Mouse (Mus musculus) gonadal fat pad, adult 2 months (tissue): Measurements from ENCODE around the gene Ildr1. TPM values are rescaled to one million over a fixed set of nuclear protein-coding genes. Genes with fewer than 3 reads are reported as not detected.
A peak's percentile ranks its signal among the peaks of the same experiment; 100 is the strongest.

Source experiments
- DNase-seq: peaks from one replicate; pipeline ENCODE4 v3.0.0-alpha.2; 2012; ENCODE audit warnings: low read depth
- polyA plus RNA-seq: library from polyadenylated mRNA; depleted of rRNA; stranded (reverse); fragments of >200 nt; gene quantifications from 2 replicates; pipeline ENCODE4 v1.2.3, GENCODE M21; 2012; rRNA removed

Ildr1 gene
- 26.4 and 37.3 TPM in 2 replicates for polyA plus RNA-seq

GRCm38 (mm10) chr16:36693818-36694413, at the start of gene Ildr1:
Gene Ildr1 (plus strand): TSS chr16:36693978.
- no peak for DNase-seq

- no peak for DNase-seq
These were observed 48.7 kb upstream of the Ildr1 start for GRCm38 (mm10) chr16:36645124-36645523.

- DNase-seq: no peak
These were observed 44.5 kb upstream of the Ildr1 start for GRCm38 (mm10) chr16:36649304-36649703.

GRCm38 (mm10) chr16:36650511-36650910, 43.3 kb upstream of the Ildr1 start:
- no peak for DNase-seq

GRCm38 (mm10) chr16:36651174-36651766, 42.5 kb upstream of the Ildr1 start:
- no peak for DNase-seq

DNA sequence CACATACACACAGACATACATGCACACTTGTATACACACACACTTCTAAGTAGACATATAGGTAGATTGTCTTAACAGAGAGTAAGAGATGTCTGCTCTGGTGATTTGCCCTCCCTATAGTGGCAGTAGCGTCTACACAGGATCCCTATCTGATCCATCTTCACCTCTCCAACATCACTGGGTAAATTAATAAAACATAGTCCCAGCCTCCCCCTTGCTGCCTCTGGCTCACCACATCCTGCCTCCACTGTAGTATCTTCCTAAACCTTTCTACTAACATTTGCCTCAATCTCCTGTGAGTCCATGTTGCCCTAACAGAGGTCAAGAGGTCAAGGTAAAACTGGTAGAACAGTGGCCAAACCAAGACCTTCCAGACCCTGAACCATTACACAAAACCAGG, 38.6 kb upstream of the Ildr1 start:
- DNase-seq: no peak

- peak; percentile 20 for DNase-seq
These were observed 37.9 kb upstream of the Ildr1 start for GRCm38 (mm10) chr16:36655910-36656309.

DNA sequence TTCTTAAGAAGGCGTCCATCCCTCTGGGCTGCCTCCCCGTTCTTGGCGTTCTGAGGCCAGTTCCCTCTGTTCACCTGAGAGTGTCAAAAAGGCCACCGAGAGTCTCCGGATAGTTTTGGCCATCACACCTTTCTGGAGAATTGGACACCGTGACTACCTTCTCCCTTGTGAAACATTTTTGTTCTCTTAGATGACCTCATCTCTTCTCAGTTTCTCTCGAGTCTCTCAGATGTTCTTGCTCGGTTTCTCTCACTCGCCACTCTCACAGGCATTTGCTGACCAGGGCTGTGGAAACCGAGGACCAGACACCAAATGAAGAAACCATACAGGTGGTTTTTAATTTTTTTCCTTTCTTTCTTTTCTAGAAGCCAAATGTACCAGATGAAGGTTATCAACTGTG, 32.4 kb upstream of the Ildr1 start:
- DNase-seq: no peak

DNA sequence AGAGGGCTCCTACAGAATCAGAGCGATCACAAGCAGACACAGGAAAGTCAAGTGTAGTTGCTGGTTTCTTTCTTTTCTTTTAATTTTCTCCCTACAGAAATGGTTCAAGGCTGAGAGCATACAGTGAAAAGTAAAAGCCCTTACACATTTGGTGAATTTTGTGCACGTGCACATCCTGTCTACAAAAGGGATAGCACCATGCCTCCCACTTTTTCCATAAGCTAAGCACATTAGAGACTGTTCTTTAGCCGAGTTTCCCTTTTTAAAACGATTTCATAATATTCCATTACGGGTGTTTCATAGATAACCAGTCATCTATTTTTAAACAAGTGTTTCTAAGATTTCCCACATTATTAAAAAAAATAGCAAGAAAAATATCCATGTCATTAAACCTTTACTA, 30.3 kb upstream of the Ildr1 start:
- DNase-seq: no peak

GRCm38 (mm10) chr16:36665782-36666181, 28.0 kb upstream of the Ildr1 start, which contains the start of gene Cd86:
Gene Cd86 (minus strand): TSS chr16:36666081.
- DNase-seq: no peak

DNA sequence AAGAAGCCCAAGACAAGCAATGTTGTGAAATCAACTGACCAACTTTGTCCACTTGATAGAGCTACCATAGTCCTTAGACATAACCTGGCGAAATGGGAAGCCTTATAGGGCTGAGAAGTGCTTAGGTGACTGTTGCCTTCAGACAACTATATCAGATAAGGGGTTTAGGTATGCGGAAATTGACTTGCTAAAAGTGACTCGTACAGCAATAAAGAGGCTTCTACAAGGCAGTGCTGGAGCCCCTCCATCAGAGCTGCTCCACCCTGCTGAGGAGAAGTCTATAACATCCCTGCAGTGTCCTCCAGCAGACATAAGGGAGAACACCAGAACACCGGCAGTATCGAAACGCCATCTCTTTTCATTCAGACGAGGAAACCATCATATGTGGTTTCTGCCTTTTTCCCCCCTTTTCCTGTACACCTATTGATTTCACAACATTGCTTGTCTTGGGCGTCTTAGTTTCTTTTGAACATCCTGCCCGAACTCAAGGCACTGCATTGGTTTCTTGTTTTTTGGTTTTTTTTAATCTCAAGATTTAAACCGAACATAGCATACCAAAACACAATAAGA, 27.2 kb upstream of the Ildr1 start:
- DNase-seq: no peak

- no peak for DNase-seq
These were observed 23.2 kb upstream of the Ildr1 start for GRCm38 (mm10) chr16:36670590-36670989.

DNA sequence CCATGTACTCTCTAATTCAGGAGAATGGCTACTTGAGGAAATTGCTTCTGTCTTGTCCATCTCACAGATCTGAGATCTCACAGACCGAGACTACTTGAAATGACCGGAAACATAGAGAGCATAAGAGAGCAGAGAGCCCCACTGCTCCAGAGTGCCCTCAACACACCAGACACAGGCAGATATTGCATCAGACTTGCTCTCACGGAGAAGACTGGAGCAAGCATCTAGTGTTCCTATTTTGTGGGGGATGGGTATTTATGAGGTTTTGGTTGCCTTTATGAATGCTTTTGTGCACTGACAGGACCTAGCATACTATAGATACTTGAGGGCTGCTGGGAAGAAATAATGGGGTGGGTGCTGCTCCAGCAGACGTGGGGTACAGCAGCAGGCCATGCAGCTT, 20.6 kb upstream of the Ildr1 start:
- DNase-seq: no peak

DNA sequence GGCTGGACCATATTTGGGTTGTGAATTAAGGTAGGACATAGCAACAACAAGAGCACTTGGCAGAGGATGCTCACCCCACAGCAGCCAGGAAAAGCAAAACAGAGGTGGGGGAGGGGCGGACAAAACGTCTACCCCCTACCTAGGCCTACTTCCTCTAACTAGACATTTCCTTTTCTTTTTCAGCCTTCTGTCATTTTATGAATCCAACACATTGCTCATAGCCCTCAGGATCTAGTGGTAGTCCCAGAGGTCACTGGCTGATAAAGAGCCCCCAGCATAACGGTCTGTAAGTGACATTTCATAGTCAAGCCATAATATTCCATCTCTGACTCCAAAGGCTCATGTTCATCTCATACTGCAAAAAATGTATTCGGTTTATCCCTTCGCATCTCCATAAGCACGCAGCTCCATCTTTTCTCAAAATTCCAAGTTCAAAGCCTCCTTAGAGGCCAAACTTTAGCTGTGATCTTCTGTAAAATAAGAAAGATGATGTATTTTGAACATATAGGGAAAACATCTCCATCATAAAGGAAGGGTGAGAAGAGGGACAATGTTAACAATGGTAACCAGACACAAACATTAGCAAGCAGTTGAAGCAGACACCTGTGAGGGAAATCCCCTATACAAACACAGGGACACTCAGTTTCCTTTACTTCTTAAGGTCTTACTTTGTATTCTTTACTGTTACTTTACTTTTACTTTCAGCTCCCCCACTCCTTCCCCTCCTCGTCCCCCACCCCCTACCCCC, 19.1 kb upstream of the Ildr1 start:
- no peak for DNase-seq

DNA sequence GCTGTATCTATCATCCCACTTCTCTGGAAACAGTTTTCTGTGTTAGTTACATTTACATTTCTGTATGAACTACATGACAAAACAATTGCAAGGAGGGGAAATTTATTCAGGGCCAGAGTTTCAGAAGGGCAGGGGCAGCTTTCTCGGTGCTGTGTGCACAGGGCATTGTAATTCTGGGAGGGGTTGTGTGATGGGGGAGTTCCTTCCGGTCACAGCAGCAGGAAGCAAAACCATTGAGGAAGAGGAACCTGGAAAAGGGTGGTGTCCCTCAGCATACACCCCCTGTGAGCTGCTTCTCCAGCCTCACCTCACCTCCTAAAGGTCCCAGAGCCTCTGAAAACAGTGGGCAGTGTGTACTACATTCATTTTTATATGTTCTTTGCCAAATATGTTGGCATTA, 18.5 kb upstream of the Ildr1 start:
- no peak for DNase-seq

DNA sequence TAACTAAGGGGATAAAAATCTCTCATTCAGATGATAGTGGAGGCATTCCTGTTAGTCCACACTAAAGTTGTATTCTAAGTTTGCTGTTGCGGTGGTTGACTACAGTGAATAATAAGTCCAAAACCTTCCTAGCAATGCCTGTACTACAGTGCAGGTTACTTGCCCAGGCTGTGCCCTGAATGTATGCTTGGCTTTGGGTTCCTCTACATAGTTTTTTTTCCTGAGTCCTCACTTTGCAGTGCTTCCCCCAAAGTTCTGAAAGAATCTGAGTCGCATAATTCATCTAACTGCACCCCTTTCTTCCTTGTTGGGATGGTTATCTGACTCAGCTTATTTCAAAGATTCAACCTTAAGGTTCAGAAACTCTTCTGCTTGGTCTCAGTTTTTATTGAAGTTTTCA, 17.9 kb upstream of the Ildr1 start:
- no peak for DNase-seq

GRCm38 (mm10) chr16:36681829-36682228, 11.9 kb upstream of the Ildr1 start:
- no peak for DNase-seq

GRCm38 (mm10) chr16:36684325-36684918, 9.4 kb upstream of the Ildr1 start:
- no peak for DNase-seq

- DNase-seq: no peak
These were observed 5.7 kb upstream of the Ildr1 start for GRCm38 (mm10) chr16:36688076-36688475.

GRCm38 (mm10) chr16:36691484-36691883, 2.3 kb upstream of the Ildr1 start:
- no peak for DNase-seq

- DNase-seq: no peak
These were observed 1.1 kb downstream of the Ildr1 start for GRCm38 (mm10) chr16:36694798-36695290.

GRCm38 (mm10) chr16:36697331-36697730, 3.6 kb downstream of the Ildr1 start:
- DNase-seq: no peak
